Mouse (Mus musculus) intestine, embryonic 15.5 days (tissue): Measurements from ENCODE around the gene Hamp. TPM values are rescaled to one million over a fixed set of nuclear protein-coding genes. Genes with fewer than 3 reads are reported as not detected.
"Not testable (repeated sequence)": the region's sequence is repeated elsewhere in the genome, so short reads cannot be mapped to it uniquely, and the experiment has no call there.

ENCODE experiments used
- ATAC-seq: fragments of 200-750 bp; cut with Nextera tagmentation; 2 replicates; pipeline ENCODE4 v1.8.0; 2017; ENCODE audit warnings: moderate TSS enrichment, moderate library complexity
- H3K27ac ChIP-seq: fragments of 300-500 bp; sonication (generic); 2 replicates; pipeline ENCODE4 v1.5.1; 2015; ENCODE audit warnings: mild to moderate bottlenecking, inconsistent platforms
- H3K27me3 ChIP-seq: fragments of 300-500 bp; sonication (generic); replicated peaks from 2 replicates; pipeline ENCODE4 v1.6.1; 2015; ENCODE audit warnings: inconsistent platforms
- H3K36me3 ChIP-seq: fragments of 300-500 bp; sonication (generic); 2 replicates; pipeline ENCODE4 v1.6.1; 2015; ENCODE audit warnings: inconsistent platforms
- H3K4me1 ChIP-seq: fragments of 300-500 bp; sonication (generic); replicated peaks from 2 replicates; pipeline ENCODE4 v1.6.1; 2015; ENCODE audit warnings: inconsistent platforms
- H3K4me2 ChIP-seq: fragments of 300-500 bp; sonication (generic); replicated peaks from 2 replicates; pipeline ENCODE4 v1.6.1; 2015; ENCODE audit warnings: mild to moderate bottlenecking, inconsistent platforms
- H3K4me3 ChIP-seq: fragments of 300-500 bp; sonication (generic); replicated peaks from 2 replicates; pipeline ENCODE4 v1.5.1; 2015; ENCODE audit warnings: inconsistent platforms
- H3K9ac ChIP-seq: fragments of 300-500 bp; sonication (generic); 2 replicates; pipeline ENCODE4 v1.6.1; 2015; ENCODE audit warnings: inconsistent platforms
- H3K9me3 ChIP-seq: fragments of 300-500 bp; sonication (generic); 2 replicates; pipeline ENCODE4 v1.6.1; 2016; ENCODE audit warnings: inconsistent platforms
- WGBS: fragments of 180-500 bp; shearing (Covaris S2); methylation state at CpG from one replicate; pipeline ENCODE4 v1.1.7; 2015; 5-methylcytosine and 5-hydroxymethylcytosine counted together
- polyA plus RNA-seq: library from polyadenylated mRNA; unstranded; fragments of >200 nt; fragmentation: Nextera tagmentation; extraction: Ambion mirVana; gene quantifications from 2 replicates; pipeline ENCODE4 v1.2.1, GENCODE M21; 2015

The Hamp gene
- polyA plus RNA-seq, 1 experiment from 2014 or later, result 0.41 TPM

GRCm38 (mm10) chr7:30924071-30924470 lies 19.8 kb downstream of the Hamp start:
- Histone ChIP-seq H3K4me2 (no peak overlapping the region), H3K9me3 (no peaks in the 10 kb centered on the region), H3K27ac (no peak overlapping the region), H3K36me3 (no peaks in the 10 kb centered on the region), H3K27me3 (no peaks in the 10 kb centered on the region), H3K4me3 (no peak overlapping the region), H3K9ac (no peak overlapping the region), H3K4me1 (no peaks in the 10 kb centered on the region)
- 62% methylated on average over 3 of the region's 3 CpGs for WGBS
- no peak for ATAC-seq

GRCm38 (mm10) chr7:30922490-30922889 lies 21.3 kb downstream of the Hamp start:
- H3K27ac ChIP-seq, H3K4me2 ChIP-seq, H3K27me3 ChIP-seq, H3K9me3 ChIP-seq, H3K4me1 ChIP-seq, H3K4me3 ChIP-seq, ATAC-seq, H3K9ac ChIP-seq, H3K36me3 ChIP-seq: not testable (repeated sequence)
- WGBS, result 50% methylated on average over 3 of the region's 3 CpGs

DNA sequence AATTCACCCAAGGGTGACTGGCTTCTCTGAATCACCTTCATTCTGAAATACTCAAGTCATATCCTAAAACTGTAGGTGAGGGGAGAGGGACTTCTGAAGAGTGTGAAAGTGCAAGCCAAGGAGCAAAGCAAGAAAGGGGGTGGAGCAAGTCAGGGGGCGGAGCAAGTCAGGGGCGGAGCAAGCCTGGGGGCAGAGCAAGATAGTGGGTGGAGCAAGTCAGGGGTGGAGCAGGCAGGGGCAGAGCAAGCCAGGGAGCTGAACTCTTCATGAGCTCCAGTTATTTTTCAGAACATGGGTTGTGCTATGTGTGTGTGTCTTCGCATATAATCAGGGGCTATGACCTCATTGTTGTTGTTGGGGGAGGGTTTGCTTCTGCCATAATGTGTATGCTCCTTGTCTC lies 23.6 kb downstream of the Hamp start:
- WGBS, result 56% methylated on average over 3 of the region's 3 CpGs
- H3K4me3 ChIP-seq, result no peak overlapping the region
- H3K36me3 ChIP-seq, result no peaks in the 10 kb centered on the region
- H3K9me3 ChIP-seq, result no peaks in the 10 kb centered on the region
- no peak overlapping the region for H3K9ac ChIP-seq
- no peaks in the 10 kb centered on the region for H3K27me3 ChIP-seq
- no peaks in the 10 kb centered on the region for H3K4me1 ChIP-seq
- no peak overlapping the region for H3K4me2 ChIP-seq
- no peak overlapping the region for H3K27ac ChIP-seq
- no peak; the same call in 1 of the 2 replicates for ATAC-seq

- Histone ChIP-seq H3K4me2 (no peak overlapping the region), H3K4me1 (0 out of 2 replicates have a peak, but pooled peaks cover 2% of the 10 kb centered on the region), H3K4me3 (no peak overlapping the region), H3K9ac (no peak overlapping the region), H3K27me3 (no peaks in the 10 kb centered on the region), H3K36me3 (no peaks in the 10 kb centered on the region), H3K9me3 (no peaks in the 10 kb centered on the region), H3K27ac (no peak overlapping the region)
- no peak; the same call in 1 of the 2 replicates for ATAC-seq
- 44% methylated on average over 4 of the region's 4 CpGs for WGBS
These were observed 26.6 kb downstream of the Hamp start for GRCm38 (mm10) chr7:30917219-30917618.

GRCm38 (mm10) chr7:30916713-30917112 lies 27.1 kb downstream of the Hamp start:
- H3K9ac ChIP-seq, result no peak overlapping the region
- no peaks in the 10 kb centered on the region for H3K36me3 ChIP-seq
- no peak overlapping the region for H3K4me2 ChIP-seq
- H3K4me3 ChIP-seq, result no peak overlapping the region
- 32% methylated on average over 6 of the region's 6 CpGs for WGBS
- no peaks in the 10 kb centered on the region for H3K9me3 ChIP-seq
- H3K27ac ChIP-seq, result no peak overlapping the region
- ATAC-seq, result no peak
- H3K4me1 ChIP-seq, result 0 out of 2 replicates have a peak, but pooled peaks cover 2% of the 10 kb centered on the region
- H3K27me3 ChIP-seq, result no peaks in the 10 kb centered on the region

- Histone ChIP-seq H3K9me3 (no peaks in the 10 kb centered on the region), H3K27me3 (no peaks in the 10 kb centered on the region), H3K4me3 (no peak within 1 kb of the TSS), H3K4me1 (0 out of 2 replicates have a peak, but pooled peaks cover 2% of the 10 kb centered on the region), H3K4me2 (no peak within 1 kb of the TSS), H3K36me3 (no peaks in the 10 kb centered on the region), H3K27ac (no peak within 1 kb of the TSS), H3K9ac (no peak within 1 kb of the TSS)
- ATAC-seq, result no peak
- WGBS, result 75% methylated on average over 8 of the region's 8 CpGs
These were observed 29.1 kb downstream of the Hamp start, which contains the start of gene Mag for GRCm38 (mm10) chr7:30914732-30915131. Gene Mag, minus strand, starts transcription at chr7:30914873.

- Histone ChIP-seq H3K9me3 (no peaks in the 10 kb centered on the region), H3K4me2 (no peak overlapping the region), H3K36me3 (no peaks in the 10 kb centered on the region), H3K4me3 (no peak overlapping the region), H3K27ac (no peak overlapping the region), H3K27me3 (no peaks in the 10 kb centered on the region), H3K4me1 (0 out of 2 replicates have a peak, but pooled peaks cover 9% of the 10 kb centered on the region), H3K9ac (no peak overlapping the region)
- 69% methylated on average over 6 of the region's 6 CpGs for WGBS
- ATAC-seq, result no peak
These were observed 34.1 kb downstream of the Hamp start for GRCm38 (mm10) chr7:30909773-30910172.

- H3K4me3 ChIP-seq, result peak overlapping the region; percentile 9; the same call in 1 of the 2 replicates
- H3K9ac ChIP-seq, result no peak overlapping the region
- H3K36me3 ChIP-seq, result no peaks in the 10 kb centered on the region
- 0 out of 2 replicates have a peak, but pooled peaks have one; percentile 9 for ATAC-seq
- H3K4me2 ChIP-seq, result peak overlapping the region; percentile 62
- no peaks in the 10 kb centered on the region for H3K27me3 ChIP-seq
- H3K27ac ChIP-seq, result no peak overlapping the region
- H3K4me1 ChIP-seq, result 0 out of 2 replicates have a peak, but pooled peaks cover 7% of the 10 kb centered on the region
- H3K9me3 ChIP-seq, result no peaks in the 10 kb centered on the region
- WGBS, result 17% methylated on average over 17 of the region's 17 CpGs
These were observed 34.8 kb downstream of the Hamp start for GRCm38 (mm10) chr7:30908992-30909431.

GRCm38 (mm10) chr7:30908277-30908991 lies 35.4 kb downstream of the Hamp start:
- ATAC-seq, result peak; percentile 80
- Histone ChIP-seq H3K4me2 (peak overlapping the region; percentile 62), H3K9ac (no peak overlapping the region), H3K4me1 (0 out of 2 replicates have a peak, but pooled peaks cover 7% of the 10 kb centered on the region), H3K36me3 (no peaks in the 10 kb centered on the region), H3K9me3 (no peaks in the 10 kb centered on the region), H3K27ac (no peak overlapping the region), H3K4me3 (peak overlapping the region; percentile 9), H3K27me3 (no peaks in the 10 kb centered on the region)
- WGBS, result 2% methylated on average over 25 of the region's 26 CpGs

DNA sequence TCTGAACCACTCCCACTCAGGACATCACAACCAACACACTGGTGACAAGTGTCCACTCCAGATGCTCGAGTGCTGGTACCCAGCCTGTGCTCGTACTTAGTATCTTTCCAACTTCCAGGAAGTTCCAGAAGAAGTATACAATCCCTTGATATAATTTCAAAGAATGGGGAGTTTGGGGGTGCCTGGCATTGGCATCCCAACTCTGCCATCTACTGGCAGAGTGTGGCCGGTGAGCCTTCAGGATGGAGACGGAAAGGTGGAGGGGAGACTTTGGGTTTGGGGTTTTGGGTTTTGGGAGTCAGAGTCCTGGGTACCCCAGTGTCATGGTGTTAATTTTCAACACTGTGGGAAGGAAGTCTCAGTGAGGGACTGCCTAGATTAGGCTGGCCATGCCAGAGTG lies 39.8 kb downstream of the Hamp start:
- no peak for ATAC-seq
- WGBS, result 40% methylated on average over 4 of the region's 4 CpGs

GRCm38 (mm10) chr7:30895217-30895616 lies 48.6 kb downstream of the Hamp start:
- WGBS, result 68% methylated on average over 3 of the region's 3 CpGs
- no peaks in the 10 kb centered on the region for H3K9me3 ChIP-seq
- no peak overlapping the region for H3K27ac ChIP-seq
- peaks cover 9% of the 10 kb centered on the region for H3K4me1 ChIP-seq
- H3K4me2 ChIP-seq, result no peak overlapping the region
- H3K9ac ChIP-seq, result no peak overlapping the region
- H3K4me3 ChIP-seq, result no peak overlapping the region
- no peaks in the 10 kb centered on the region for H3K27me3 ChIP-seq
- H3K36me3 ChIP-seq, result no peaks in the 10 kb centered on the region
- ATAC-seq, result no peak

More for the DNA sequence above, 39.8 kb downstream of the Hamp start:
- Histone ChIP-seq H3K4me1 (0 out of 2 replicates have a peak, but pooled peaks cover 7% of the 10 kb centered on the region), H3K27me3 (no peaks in the 10 kb centered on the region), H3K9ac (no peak overlapping the region), H3K9me3 (no peaks in the 10 kb centered on the region), H3K27ac (no peak overlapping the region), H3K4me3 (no peak overlapping the region), H3K4me2 (no peak overlapping the region), H3K36me3 (no peaks in the 10 kb centered on the region)

DNA sequence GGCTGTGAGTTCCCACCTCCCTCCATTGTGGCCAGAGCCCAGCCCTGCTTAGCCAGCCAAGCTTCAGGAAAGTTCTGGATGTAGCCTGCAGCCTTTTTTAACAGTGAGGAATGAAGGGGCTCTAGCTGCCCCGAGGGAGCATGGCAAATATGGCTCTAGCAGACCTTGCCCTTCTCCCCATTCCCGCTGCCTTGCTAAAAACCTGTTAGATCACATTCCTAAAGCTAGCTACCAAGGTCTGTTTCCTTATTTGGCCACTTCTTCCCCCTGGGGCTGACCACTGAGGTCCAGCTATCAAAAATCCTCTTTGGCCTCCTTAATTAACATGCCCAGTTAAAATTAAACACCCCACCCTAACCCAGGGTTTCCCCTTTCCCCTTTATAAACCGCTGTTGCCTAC lies 51.3 kb downstream of the Hamp start:
- ATAC-seq, result peak; percentile 64
- Histone ChIP-seq H3K27ac (no peak overlapping the region), H3K9ac (no peak overlapping the region)

More for the DNA sequence above, 51.3 kb downstream of the Hamp start:
- no peaks in the 10 kb centered on the region for H3K9me3 ChIP-seq
- no peaks in the 10 kb centered on the region for H3K36me3 ChIP-seq
- peaks cover 9% of the 10 kb centered on the region for H3K4me1 ChIP-seq
- no peak overlapping the region for H3K4me2 ChIP-seq
- WGBS, result 33% methylated on average over 3 of the region's 3 CpGs
- H3K27me3 ChIP-seq, result no peaks in the 10 kb centered on the region
- no peak overlapping the region for H3K4me3 ChIP-seq
